Mouse (Mus musculus): ENCODE measurements at regions not wholly inside any gene's neighbourhood (a gene's known extent, or its start where the extent isn't known, plus 50 kb on each side); places are given as distances from the start of the nearest gene placed in this dataset.

GRCm38 (mm10) chr11:86881710-86882109 is 74.2 kb upstream of the Dhx40 start:
- no peak for DNase-seq

- peak; percentile 57 for DNase-seq
Measured at GRCm38 (mm10) chr11:86879356-86879905, 71.9 kb upstream of the Dhx40 start.

GRCm38 (mm10) chr11:86878327-86879065 is 71.0 kb upstream of the Dhx40 start:
- DNase-seq, result peak; percentile 73

- DNase-seq, result peak; percentile 75
Measured at GRCm38 (mm10) chr11:86876509-86876908, 69.0 kb upstream of the Dhx40 start.

GRCm38 (mm10) chr11:86875738-86876137 is 68.2 kb upstream of the Dhx40 start:
- DNase-seq, result no peak

- DNase-seq, result no peak
Measured at GRCm38 (mm10) chr11:86874666-86875295, 67.2 kb upstream of the Dhx40 start.

GRCm38 (mm10) chr11:86873406-86873700 is 65.8 kb upstream of the Dhx40 start:
- no peak for DNase-seq

GRCm38 (mm10) chr11:86872537-86873405 is 65.2 kb upstream of the Dhx40 start:
- no peak for DNase-seq

GRCm38 (mm10) chr11:86871782-86872181 is 64.2 kb upstream of the Dhx40 start:
- no peak for DNase-seq

- no peak for DNase-seq
Measured at GRCm38 (mm10) chr11:86870486-86871165, 63.1 kb upstream of the Dhx40 start.

- DNase-seq, result no peak
Measured at GRCm38 (mm10) chr11:86866931-86867330, 59.4 kb upstream of the Dhx40 start.

GRCm38 (mm10) chr11:86859864-86860528 is 52.5 kb upstream of the Dhx40 start:
- no peak for DNase-seq

- DNase-seq, result no peak
Measured at GRCm38 (mm10) chr11:86859236-86859817, 51.8 kb upstream of the Dhx40 start.

GRCm38 (mm10) chr11:86858211-86858610 is 50.7 kb upstream of the Dhx40 start:
- no peak for DNase-seq

Measured in adrenal gland, postnatal 14 days (tissue).